Mouse (Mus musculus) thymus, adult 2 months (tissue): ENCODE data around the gene Crip2.

Experiments
- CTCF ChIP-seq: fragments of 200-500 bp; IDR thresholded peaks from 2 replicates; pipeline ENCODE4 v1.5.1; 2012; ENCODE audit warnings: mild to moderate bottlenecking, control low read depth, low read length, moderate library complexity, borderline replicate concordance; ENCODE audit not compliant: control insufficient read depth, poor library complexity, insufficient read depth; ENCODE audit errors: extremely low read depth
- POLR2A ChIP-seq: fragments of 200-500 bp; IDR thresholded peaks from 2 replicates; pipeline ENCODE4 v1.6.1; 2012; ENCODE audit warnings: mild to moderate bottlenecking, low read length, control low read depth, moderate library complexity; ENCODE audit not compliant: control insufficient read depth, poor library complexity, insufficient read depth; ENCODE audit errors: extremely low read depth

DNA sequence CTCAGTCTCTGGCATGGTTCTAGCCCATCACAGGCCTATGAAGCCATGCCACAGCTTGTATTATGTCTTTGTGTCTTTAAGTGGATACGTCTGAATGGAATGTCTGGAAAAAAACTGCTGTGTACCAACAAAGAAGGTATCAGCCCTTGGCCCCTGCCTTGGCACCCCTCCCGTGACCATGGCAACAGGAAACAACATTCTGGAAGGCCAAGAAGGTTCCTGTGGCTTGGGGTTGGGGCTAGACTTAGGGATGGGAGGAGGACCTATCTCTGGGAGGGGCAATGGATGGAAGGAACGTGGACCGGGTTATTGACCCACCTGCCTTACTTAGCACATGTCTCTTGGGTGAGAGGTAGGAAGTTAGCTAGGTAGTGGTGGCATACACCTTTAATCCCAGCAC, 9.3 kb downstream of the Crip2 start:
- TF ChIP-seq CTCF (no peak), POLR2A (no peak)
